Mouse (Mus musculus) inflammation-experienced regulatory T-cells, adult 16 weeks (primary cell): Measurements from ENCODE around the gene Mphosph9. TPM values are rescaled to one million over a fixed set of nuclear protein-coding genes. Genes with fewer than 3 reads are reported as not detected.

Experiments
- polyA plus RNA-seq: library from polyadenylated mRNA; unstranded; fragments of 100-300 nt; shearing (Covaris generic); gene quantifications from one replicate; pipeline ENCODE4 v1.2.1, GENCODE M21; 2017

Gene Mphosph9
- polyA plus RNA-seq = 28.1 TPM

GRCm38 (mm10) chr5:124327510-124328364 lies at the start of gene Mphosph9, which contains the start of gene 2810006K23Rik:
Mphosph9 (minus strand) TSS chr5:124327972.
2810006K23Rik (plus strand) TSS chr5:124328089.

DNA sequence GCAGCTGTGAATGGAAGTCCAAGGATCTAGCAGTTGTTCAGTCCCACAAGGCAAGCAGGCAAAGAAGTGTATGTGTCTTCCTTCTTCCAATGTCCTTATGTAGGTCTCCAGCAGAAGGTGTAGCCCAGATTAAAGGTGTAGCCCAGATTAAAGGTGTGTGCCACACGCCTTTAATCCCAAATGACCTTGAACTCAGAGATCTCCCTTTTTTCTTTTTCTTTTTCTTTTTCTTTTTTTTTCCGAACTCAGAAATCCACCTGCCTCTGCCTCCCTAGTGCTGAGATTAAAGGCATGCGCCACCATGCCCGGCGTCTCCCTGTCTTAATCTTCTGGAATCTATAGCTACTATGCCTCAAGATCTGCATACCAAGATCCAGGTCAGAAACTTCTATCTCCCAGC lies 35.2 kb upstream of the Mphosph9 start, which contains the start of gene Cdk2ap1:
Gene Cdk2ap1, minus strand, starts transcription at position 101 of the 400 bp plus-strand sequence.

DNA sequence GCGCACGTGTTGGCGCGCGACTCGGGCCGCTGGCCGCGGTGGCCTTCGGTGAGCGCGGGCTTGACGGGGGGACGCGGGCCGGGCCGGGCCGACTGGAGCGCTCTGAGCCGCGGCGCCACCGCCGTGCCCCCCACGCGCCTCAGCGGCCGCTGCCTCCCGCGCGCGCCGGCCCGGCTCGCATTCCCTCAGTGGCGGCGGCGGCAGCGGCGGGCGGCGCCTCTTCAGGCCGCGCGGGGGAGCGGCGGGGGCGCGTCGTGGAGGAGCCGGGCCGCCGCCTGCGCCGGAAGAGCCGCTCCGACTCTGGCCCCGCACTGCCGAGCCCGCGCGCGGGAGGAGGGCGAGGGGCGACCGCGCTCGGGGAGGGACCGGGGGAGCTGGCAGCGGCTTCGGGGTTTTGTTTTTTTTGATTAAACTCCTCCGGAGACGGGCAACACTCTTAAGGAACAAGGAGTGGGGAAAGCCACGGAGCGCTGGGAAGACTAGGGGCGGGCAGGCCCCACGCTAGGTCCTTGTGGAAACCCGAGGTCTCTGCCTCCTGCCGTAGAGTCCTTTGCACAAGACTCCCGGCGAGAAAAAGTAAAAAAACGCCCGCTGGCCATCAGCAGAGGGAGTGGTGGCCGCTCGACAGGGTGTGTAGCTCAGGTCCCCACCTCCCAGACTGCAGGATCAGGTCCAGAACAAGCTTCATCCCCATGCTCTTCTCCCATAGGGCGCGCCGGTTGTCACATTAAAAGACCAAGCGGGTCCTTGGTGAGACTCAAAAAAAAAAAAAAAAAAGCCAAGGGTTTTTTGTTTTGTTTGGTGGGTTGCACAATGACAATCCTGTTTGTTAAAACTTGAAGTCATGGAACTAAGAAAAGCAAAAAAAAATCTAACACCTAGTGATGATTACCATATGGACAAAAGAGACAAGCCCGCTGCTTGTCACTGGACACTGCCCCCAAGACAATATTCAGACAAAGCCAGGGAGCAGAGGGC lies 77.9 kb downstream of the Mphosph9 start, which contains the start of gene Pitpnm2:
Gene Pitpnm2, minus strand, starts transcription at position 147 of the 978 bp plus-strand sequence.

Other genes with a start within 250 kb of the Mphosph9 start
- 58.8 TPM for gene Abcb9, start 232.2 kb downstream of the Mphosph9 start, polyA plus RNA-seq
- gene Ogfod2, start 215.7 kb downstream of the Mphosph9 start, polyA plus RNA-seq = 37.3 TPM
- 110 TPM for gene Arl6ip4, start 211.9 kb downstream of the Mphosph9 start, polyA plus RNA-seq
- 11.9 TPM for gene Pitpnm2, start 78.2 kb downstream of the Mphosph9 start, polyA plus RNA-seq
- gene 2810006K23Rik, start 117 bp upstream of the Mphosph9 start, polyA plus RNA-seq = 14.1 TPM
- 6.1 TPM for gene Cdk2ap1, start 35.1 kb upstream of the Mphosph9 start, polyA plus RNA-seq
- gene Sbno1, start 98.0 kb upstream of the Mphosph9 start, polyA plus RNA-seq = 155 TPM
- 10.3 TPM for gene Kmt5a, start 112.0 kb upstream of the Mphosph9 start, polyA plus RNA-seq
- gene Rilpl2, start 150.4 kb upstream of the Mphosph9 start, polyA plus RNA-seq = 107 TPM
- 7.6 TPM for gene Snrnp35, start 155.2 kb upstream of the Mphosph9 start, polyA plus RNA-seq
- 3.5 TPM for gene Rilpl1, start 203.4 kb upstream of the Mphosph9 start, polyA plus RNA-seq
- 72.4 TPM for gene Tmed2, start 212.7 kb upstream of the Mphosph9 start, polyA plus RNA-seq
- 27.9 TPM for gene Ddx55, start 224.9 kb upstream of the Mphosph9 start, polyA plus RNA-seq